Mouse (Mus musculus): ENCODE data around the gene Polr2j. TPM values are rescaled to one million over a fixed set of nuclear protein-coding genes. Genes with fewer than 3 reads are reported as not detected.

Polr2j gene
- polyA plus RNA-seq, 1 experiment from 2014 or later, result 189 TPM

DNA sequence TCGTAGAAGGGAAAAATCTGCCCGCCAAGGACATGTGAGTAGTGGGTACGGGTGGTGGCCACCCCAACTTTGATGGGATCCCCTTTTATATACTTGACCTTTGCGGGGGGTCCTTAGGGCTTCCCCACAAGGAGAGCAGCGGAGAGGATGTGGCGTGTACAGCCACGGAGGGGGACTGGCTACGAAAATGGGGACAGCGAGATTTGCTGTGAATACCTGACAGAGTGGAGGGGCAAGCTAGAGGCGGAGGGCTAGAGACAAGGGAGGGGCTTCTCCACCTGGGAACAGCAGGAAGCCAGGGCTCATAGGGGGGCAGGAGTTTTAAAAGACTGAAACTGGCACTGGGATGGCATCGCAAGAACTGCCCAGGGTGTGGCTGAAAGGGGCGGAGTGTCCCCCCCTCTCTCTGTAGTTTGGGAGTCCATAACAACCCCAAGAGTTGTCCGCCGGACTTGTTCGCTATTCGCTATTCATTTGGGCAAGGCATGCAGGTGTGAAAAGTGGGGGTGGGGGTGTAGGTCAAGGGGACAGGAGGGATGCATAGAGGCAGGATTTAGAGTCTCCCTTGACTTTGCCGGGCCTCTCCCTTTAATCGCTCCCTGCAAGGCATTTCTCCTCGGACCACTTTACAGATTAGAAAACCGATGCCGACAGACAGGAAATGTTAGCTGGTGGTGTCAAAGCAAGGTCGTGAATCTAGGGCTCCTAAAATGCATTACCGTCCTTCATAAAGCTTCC lies 32.1 kb upstream of the Polr2j start:
- Histone ChIP-seq H3K9me3 (replicated peaks) (no peaks in the 10 kb centered on the region; the same call in 1 of the 2 replicates), H3K4me3 (replicated peaks) (peak overlapping the region; percentile 60), H3K36me3 (no peaks in the 10 kb centered on the region), H3K4me1 (replicated peaks) (peaks cover 33% of the 10 kb centered on the region), H3K9ac (peak overlapping the region; percentile 54), H3K27me3 (peaks cover 32% of the 10 kb centered on the region), H3K4me2 (peak overlapping the region; percentile 90), H3K27ac (no peak overlapping the region)
- ATAC-seq (ENCODE audit: low read depth), result no peak
- no peak for DNase-seq
- 2% methylated on average over 23 of the region's 23 CpGs for WGBS (ENCODE audit: insufficient replicate concordance)

DNA sequence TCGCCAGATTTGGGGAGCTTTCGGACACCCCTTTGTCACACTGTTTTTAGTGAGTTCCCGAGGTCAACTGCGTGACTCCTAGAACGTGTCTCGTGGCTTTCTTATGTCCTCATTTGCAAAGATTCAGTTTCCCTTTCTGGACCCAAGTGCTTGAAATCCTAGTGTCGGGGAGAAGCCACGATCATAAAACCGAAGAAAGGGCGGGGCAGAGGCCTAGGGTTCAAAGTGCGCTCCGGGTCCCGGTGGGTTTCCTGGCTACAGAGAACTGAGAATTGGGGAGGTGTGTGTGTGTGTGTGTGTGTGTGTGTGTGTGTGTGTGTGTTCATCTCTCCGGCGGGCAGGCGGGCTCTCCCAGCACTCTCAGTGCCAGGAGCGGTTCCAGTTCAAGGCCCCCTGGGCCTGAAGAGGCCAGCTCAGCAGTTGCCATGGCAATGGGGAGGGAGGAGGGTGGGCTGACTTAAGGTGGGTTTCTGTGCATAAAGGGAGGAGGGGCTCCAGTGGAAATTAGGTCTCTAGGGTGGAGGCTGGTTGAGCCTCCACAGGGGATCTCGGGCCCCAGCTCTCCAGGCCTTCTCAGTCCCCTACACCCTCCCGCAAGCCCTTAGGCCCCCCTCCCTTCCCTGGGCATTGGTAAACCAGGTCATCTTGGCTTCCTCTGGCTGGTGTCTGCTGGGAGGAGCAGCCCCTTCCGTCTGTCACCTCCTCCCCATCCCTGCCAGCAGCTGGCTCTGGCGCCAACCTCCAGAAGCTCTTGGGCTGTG lies 31.4 kb upstream of the Polr2j start:
- Histone ChIP-seq H3K36me3 (no peaks in the 10 kb centered on the region), H3K4me1 (replicated peaks) (peaks cover 33% of the 10 kb centered on the region), H3K9me3 (replicated peaks) (no peaks in the 10 kb centered on the region; the same call in 1 of the 2 replicates), H3K27ac (no peak overlapping the region), H3K4me2 (peak overlapping the region; percentile 90), H3K4me3 (replicated peaks) (peak overlapping the region; percentile 60), H3K27me3 (peaks cover 32% of the 10 kb centered on the region), H3K9ac (no peak overlapping the region)
- no peak for DNase-seq
- 22% methylated on average over 19 of the region's 21 CpGs for WGBS (ENCODE audit: insufficient replicate concordance)
- ATAC-seq (ENCODE audit: low read depth), result no peak

DNA sequence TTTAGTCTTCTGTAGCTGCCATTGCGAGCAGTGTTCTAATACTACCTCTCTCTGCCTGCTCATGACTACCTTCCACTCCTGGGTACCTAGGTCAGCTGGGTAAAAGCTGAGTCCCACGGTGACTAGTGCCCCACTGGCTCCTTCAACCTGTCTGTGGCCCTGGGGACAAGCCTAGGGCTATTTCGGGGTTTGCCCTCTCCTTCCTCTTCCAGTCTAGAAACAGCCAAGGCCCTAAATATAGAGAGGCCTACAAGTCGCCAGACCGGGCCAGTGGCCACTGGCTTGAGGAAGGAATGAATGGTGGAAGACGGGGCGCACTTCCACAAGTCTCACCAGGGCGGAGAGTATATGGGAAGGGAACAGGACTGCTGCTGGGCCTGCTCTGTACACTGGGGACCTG lies 30.1 kb upstream of the Polr2j start:
- DNase-seq (no peak), ATAC-seq (ENCODE audit: low read depth) (no peak)
- Histone ChIP-seq H3K4me3 (replicated peaks) (no peak overlapping the region), H3K27ac (no peak overlapping the region), H3K9ac (no peak overlapping the region), H3K9me3 (replicated peaks) (no peaks in the 10 kb centered on the region; the same call in 1 of the 2 replicates), H3K4me1 (replicated peaks) (peaks cover 31% of the 10 kb centered on the region), H3K27me3 (peaks cover 28% of the 10 kb centered on the region), H3K4me2 (no peak overlapping the region), H3K36me3 (no peaks in the 10 kb centered on the region)
- WGBS (ENCODE audit: insufficient replicate concordance), result 59% methylated on average over 8 of the region's 8 CpGs

DNA sequence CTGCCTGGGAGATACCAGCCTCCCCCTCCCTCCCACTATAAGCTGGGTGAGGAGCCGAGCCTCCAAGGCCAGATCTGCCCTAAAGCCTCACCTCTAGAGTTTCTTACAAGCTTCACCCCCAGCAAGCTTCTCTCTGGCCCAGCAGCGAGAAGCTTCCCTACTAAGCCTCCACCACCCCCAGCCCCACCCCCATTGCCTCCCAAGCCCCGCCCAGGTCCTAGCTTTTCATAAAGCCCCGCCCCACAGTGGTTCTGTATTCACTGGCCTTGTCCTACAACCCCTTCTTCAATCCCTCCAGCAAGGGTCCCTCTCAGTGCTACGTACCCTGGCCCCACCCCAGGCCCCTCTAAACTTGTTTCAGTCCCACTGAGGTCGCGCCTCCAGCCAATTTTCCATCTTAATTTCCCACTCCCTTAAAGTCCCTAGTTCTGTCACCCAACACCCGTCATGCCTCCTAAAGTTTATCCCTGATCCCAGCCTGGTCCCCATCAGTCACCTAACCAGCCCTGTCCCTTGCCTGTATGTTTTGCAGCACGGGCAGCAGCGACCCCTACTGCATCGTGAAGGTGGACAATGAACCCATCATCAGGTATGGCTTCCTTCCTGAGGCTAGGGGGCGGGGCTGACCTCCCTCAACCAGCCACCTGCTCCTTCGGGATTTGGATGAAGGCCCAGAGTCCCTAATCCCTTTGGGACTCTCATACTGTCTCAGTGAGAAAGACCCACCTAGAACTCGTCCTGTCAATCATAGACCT lies 27.4 kb upstream of the Polr2j start:
- 22% methylated on average over 14 of the region's 14 CpGs for WGBS (ENCODE audit: insufficient replicate concordance)
- Histone ChIP-seq H3K9me3 (replicated peaks) (no peaks in the 10 kb centered on the region), H3K27me3 (peaks cover 24% of the 10 kb centered on the region), H3K27ac (no peak overlapping the region), H3K9ac (no peak overlapping the region), H3K4me3 (replicated peaks) (no peak overlapping the region), H3K36me3 (no peaks in the 10 kb centered on the region), H3K4me1 (replicated peaks) (peaks cover 23% of the 10 kb centered on the region), H3K4me2 (no peak overlapping the region)
- ATAC-seq (ENCODE audit: low read depth) (no peak), DNase-seq (no peak)

DNA sequence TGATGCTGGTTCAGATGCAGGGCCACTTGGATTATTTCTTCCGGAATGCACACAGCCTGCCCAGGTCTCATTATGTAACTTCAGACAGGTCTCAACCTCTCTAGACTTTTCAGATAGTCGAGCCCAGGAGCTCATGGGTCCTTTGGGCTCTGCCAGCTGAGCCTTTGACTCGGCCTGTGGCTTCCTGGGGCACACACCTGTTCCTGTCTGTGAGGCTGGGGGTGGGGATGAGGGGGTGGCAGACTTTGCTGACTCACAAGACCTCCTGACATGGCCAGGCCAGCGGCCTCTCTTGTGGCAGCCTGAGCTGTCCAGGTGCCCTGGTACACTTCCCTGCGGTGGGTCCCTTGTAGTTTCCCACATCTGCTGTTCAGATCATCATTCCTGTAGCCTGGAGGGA lies 24.5 kb upstream of the Polr2j start:
- H3K4me3 ChIP-seq (replicated peaks), result no peak overlapping the region
- no peaks in the 10 kb centered on the region for H3K9me3 ChIP-seq (replicated peaks)
- ATAC-seq (ENCODE audit: low read depth) (no peak), DNase-seq (no peak)
- H3K36me3 ChIP-seq, result no peaks in the 10 kb centered on the region
- no peak overlapping the region for H3K27ac ChIP-seq
- no peak overlapping the region for H3K9ac ChIP-seq
- no peaks in the 10 kb centered on the region; the same call in 1 of the 2 replicates for H3K27me3 ChIP-seq
- H3K4me1 ChIP-seq (replicated peaks), result peaks cover 11% of the 10 kb centered on the region
- 53% methylated on average over 5 of the region's 5 CpGs for whole genome bisulfite sequencing (ENCODE audit: insufficient replicate concordance)
- no peak overlapping the region for H3K4me2 ChIP-seq

DNA sequence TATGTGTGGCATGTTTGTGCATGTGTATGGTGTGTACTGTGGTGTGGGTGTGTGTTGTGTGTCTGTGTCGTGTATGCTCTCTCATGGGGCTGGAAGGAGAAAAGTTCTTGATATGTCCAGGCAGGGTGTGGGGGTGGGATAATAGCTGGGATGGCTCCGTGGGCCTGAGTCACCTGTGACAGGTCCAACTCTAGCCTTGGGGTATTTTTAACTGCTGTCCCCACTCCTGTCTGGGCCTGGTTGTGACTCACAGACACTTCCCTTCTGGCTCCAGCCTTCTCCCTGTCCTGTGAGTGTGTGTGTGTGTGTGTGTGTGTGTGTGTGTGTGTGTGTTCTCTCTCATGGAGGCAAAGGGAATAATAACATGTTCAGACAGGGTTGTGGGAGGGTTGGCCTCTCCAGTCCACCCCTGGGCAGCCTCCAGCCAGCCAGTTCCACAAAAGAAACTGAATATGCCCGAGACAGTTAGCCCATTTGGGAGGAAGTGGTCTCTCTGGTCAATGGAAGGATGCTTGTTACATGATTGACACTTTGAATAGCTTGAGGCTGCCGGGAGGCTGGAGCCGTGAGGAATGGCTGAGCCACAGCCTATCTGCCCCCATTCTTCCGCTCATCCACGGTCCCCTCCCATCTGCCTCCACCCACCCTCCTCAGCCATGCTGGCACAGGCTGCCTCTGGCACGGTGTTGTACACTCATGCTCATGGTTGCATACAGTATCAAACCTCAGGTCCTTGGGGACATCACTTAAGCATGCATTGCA lies 22.0 kb upstream of the Polr2j start:
- no peaks in the 10 kb centered on the region for H3K9me3 ChIP-seq (replicated peaks)
- 32% methylated on average over 8 of the region's 8 CpGs for WGBS (ENCODE audit: insufficient replicate concordance)
- no peaks in the 10 kb centered on the region for H3K36me3 ChIP-seq
- H3K4me1 ChIP-seq (replicated peaks), result no peaks in the 10 kb centered on the region
- H3K27me3 ChIP-seq, result no peaks in the 10 kb centered on the region
- H3K9ac ChIP-seq, result no peak overlapping the region
- ATAC-seq (ENCODE audit: low read depth) (no peak), DNase-seq (no peak)
- H3K4me2 ChIP-seq, result no peak overlapping the region
- no peak overlapping the region for H3K4me3 ChIP-seq (replicated peaks)
- H3K27ac ChIP-seq, result no peak overlapping the region

DNA sequence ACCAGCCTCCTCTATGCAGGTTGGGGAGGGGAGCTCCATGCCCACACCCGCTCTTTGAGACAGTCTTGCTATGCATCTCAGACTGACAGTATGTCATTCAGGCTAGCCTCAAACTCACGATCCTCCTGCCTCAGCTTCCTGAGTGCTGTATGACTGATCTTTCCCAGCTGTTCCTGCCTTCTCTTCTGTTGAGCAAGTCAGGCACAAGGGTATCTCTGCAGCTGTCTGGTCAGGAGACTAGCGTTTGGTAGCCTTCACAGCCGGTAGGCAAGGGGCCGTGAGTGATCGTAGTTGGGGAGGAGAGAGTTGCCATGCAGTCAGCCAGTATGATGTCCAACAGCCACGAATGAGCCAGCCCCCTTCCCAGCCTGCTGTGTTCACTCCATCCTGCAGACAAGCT lies 21.3 kb upstream of the Polr2j start:
- Histone ChIP-seq H3K4me2 (no peak overlapping the region), H3K27ac (no peak overlapping the region), H3K9me3 (replicated peaks) (no peaks in the 10 kb centered on the region), H3K4me3 (replicated peaks) (no peak overlapping the region), H3K9ac (no peak overlapping the region), H3K4me1 (replicated peaks) (no peaks in the 10 kb centered on the region), H3K27me3 (no peaks in the 10 kb centered on the region), H3K36me3 (no peaks in the 10 kb centered on the region)
- WGBS (ENCODE audit: insufficient replicate concordance), result 50% methylated on average over 7 of the region's 7 CpGs
- ATAC-seq (ENCODE audit: low read depth) (no peak), DNase-seq (no peak)

DNA sequence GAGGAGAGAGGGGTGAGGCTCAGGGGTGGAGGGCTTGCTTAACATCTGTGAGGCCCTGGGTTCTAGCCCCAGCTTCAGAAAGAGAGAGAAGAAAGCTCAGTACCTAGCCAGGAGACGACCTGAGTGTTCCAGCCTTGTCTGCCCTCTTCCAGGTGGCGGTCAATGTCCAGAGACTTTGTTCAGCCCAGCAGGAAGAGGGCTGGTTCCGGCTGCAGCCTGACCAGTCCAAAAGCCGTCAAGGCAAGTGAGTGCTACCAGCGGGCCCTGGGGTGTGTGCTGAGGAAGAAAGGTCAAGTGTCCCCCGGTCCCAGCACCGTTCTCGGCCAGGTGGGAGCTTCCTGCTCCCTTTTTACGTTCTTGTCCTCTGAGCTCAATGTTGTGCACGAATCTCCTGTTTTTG lies 17.9 kb upstream of the Polr2j start:
- Histone ChIP-seq H3K36me3 (no peaks in the 10 kb centered on the region), H3K4me1 (replicated peaks) (peaks cover 15% of the 10 kb centered on the region), H3K27me3 (0 out of 2 replicates have a peak, but pooled peaks cover 5% of the 10 kb centered on the region), H3K27ac (no peak overlapping the region), H3K9ac (no peak overlapping the region), H3K4me3 (replicated peaks) (no peak overlapping the region), H3K9me3 (replicated peaks) (no peaks in the 10 kb centered on the region), H3K4me2 (no peak overlapping the region)
- 68% methylated on average over 10 of the region's 10 CpGs for WGBS (ENCODE audit: insufficient replicate concordance)
- ATAC-seq (ENCODE audit: low read depth) (no peak), DNase-seq (no peak)

DNA sequence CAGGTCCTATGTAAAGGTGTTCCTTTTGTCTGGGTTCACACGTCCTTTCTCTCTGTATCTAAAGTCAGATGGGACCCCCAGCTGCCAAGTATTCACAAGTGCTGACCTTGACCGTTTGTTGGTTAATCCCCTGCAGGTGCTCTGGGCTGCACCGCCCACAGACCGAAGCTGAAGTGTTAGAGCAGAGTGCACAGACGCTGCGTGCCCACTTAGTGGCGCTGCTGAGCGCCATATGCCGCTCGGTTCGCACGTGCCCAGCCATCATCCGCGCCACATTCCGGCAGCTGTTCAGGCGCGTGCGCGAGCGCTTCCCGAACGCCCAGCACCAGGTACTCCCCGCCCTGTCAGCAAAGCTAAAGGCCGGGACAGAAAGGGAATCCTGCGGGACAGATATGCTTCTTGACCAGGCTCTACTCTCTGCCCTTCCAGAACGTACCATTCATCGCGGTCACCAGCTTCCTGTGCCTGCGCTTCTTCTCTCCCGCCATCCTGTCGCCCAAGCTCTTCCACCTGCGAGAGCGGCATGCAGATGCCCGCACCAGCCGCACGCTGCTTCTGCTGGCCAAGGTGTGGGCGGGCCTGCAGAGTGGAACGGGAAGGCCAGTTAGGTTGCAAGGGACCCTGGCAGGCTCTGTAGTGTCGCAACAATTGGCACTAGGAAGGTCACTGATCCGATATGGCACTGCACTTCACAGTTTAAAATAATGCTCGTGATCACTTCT lies 14.2 kb upstream of the Polr2j start:
- Histone ChIP-seq H3K4me1 (replicated peaks) (peaks cover 17% of the 10 kb centered on the region), H3K4me2 (peak overlapping the region; percentile 69), H3K4me3 (replicated peaks) (peak overlapping the region; percentile 44), H3K9ac (peak overlapping the region; percentile 59), H3K36me3 (no peaks in the 10 kb centered on the region), H3K27ac (no peak overlapping the region), H3K9me3 (replicated peaks) (peaks cover 9% of the 10 kb centered on the region; the same call in 1 of the 2 replicates), H3K27me3 (0 out of 2 replicates have a peak, but pooled peaks cover 9% of the 10 kb centered on the region)
- DNase-seq (peak; percentile 60), ATAC-seq (ENCODE audit: low read depth) (peak; percentile 79)
- WGBS (ENCODE audit: insufficient replicate concordance), result 5% methylated on average over 41 of the region's 41 CpGs

DNA sequence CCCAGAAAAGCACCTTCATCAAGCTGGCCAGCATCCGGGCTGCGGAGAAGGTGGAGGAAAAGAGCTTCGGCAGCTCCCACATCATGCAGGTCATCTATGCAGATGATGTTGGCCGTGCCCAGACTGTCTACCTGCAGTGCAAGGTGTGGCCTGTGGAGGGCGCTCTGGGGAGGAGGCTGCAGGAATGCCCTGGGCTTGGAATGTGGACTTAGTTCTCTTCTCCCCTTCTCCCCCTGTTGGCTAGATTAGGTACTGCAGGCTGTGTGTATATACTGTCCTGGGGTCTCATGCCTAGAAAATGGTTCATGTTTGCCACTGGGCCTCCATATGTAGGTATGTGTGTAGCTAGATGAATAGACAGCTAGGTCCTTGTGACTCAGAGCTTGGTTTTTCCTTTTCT lies 11.9 kb upstream of the Polr2j start:
- Histone ChIP-seq H3K4me3 (replicated peaks) (no peak overlapping the region), H3K4me1 (replicated peaks) (peaks cover 29% of the 10 kb centered on the region), H3K4me2 (no peak overlapping the region), H3K36me3 (no peaks in the 10 kb centered on the region), H3K9me3 (replicated peaks) (peaks cover 9% of the 10 kb centered on the region; the same call in 1 of the 2 replicates), H3K27me3 (0 out of 2 replicates have a peak, but pooled peaks cover 9% of the 10 kb centered on the region), H3K9ac (no peak overlapping the region), H3K27ac (no peak overlapping the region)
- DNase-seq (peak; percentile 32), ATAC-seq (ENCODE audit: low read depth) (no peak)
- WGBS (ENCODE audit: insufficient replicate concordance), result 68% methylated on average over 5 of the region's 5 CpGs
